Mouse (Mus musculus) left cerebral cortex, adult 2 months (tissue): Measurements from ENCODE around the gene Arl16. TPM values are rescaled to one million over a fixed set of nuclear protein-coding genes. Genes with fewer than 3 reads are reported as not detected.

Source experiments
- DNase-seq, 2 experiments: peaks; one replicate each; pipeline ENCODE4 v3.0.0; 2021 to 2022; ENCODE audit warnings: low spot score in 2 of 2, mixed read lengths in 1 of 2; ENCODE audit errors: extremely low spot score in 1 of 2
- H3K27ac ChIP-seq: fragments of 200-600 bp; 2 replicates; pipeline ENCODE4 v1.8.1; 2022
- H3K4me3 ChIP-seq: fragments of 200-600 bp; 2 replicates; pipeline ENCODE4 v1.8.1; 2022
- CTCF ChIP-seq: fragments of 200-600 bp; IDR thresholded peaks from 2 replicates; pipeline ENCODE4 v1.8.1; 2022; ENCODE audit warnings: antibody characterized with exemption, mild to moderate bottlenecking, moderate library complexity
- intact Hi-C: fragments of 180-260 bp; cut with DNase I; formaldehyde crosslinking; loops from one replicate; pipeline ENCODE4 v1.15.1; 2025
- total RNA-seq, 2 experiments: library from RNA; stranded (reverse); gene quantifications; 2 replicates each; pipeline ENCODE4 v1.2.3; 2021

Arl16 gene
- total RNA-seq, 2 experiments from 2014 or later = 47.9 to 51.9 TPM

- intact Hi-C loops = no loop called here
- DNase-seq = no peak
- TF ChIP-seq CTCF = no peak
- no peak overlapping the region for H3K27ac ChIP-seq
- no peak overlapping the region for H3K4me3 ChIP-seq
Measured at GRCm38 (mm10) chr11:120463536-120463935, 3.9 kb downstream of the Arl16 start.

- intact Hi-C loops = loop anchor here (1.0 kb wide), 1 partner anchor 25 kb away; the partner anchor contains the start of gene Mrpl12
- peak; percentile 11; the same call in 1 of the 2 replicates for TF ChIP-seq CTCF
- peak overlapping the region; percentile 97; the same call in 1 of the 2 replicates for H3K27ac ChIP-seq
- H3K4me3 ChIP-seq = peak overlapping the region; percentile 97
- no peak for DNase-seq
Measured at GRCm38 (mm10) chr11:120458847-120459597, 8.4 kb downstream of the Arl16 start.

GRCm38 (mm10) chr11:120457772-120458751 lies 9.3 kb downstream of the Arl16 start, which contains the start of the genes Oxld1 and Ccdc137:
Oxld1 (minus strand) TSS chr11:120458068.
Ccdc137 (plus strand) TSS chr11:120458115.
- TF ChIP-seq CTCF = no peak
- intact Hi-C loops = loop anchor here (1.0 kb wide), 1 partner anchor 26 kb away; the partner anchor contains the start of gene Mrpl12
- Histone ChIP-seq H3K27ac (peak within 1 kb of the TSS; percentile 97), H3K4me3 (peak within 1 kb of the TSS; percentile 97)
- DNase-seq = peak; percentile 69 to 75

DNA sequence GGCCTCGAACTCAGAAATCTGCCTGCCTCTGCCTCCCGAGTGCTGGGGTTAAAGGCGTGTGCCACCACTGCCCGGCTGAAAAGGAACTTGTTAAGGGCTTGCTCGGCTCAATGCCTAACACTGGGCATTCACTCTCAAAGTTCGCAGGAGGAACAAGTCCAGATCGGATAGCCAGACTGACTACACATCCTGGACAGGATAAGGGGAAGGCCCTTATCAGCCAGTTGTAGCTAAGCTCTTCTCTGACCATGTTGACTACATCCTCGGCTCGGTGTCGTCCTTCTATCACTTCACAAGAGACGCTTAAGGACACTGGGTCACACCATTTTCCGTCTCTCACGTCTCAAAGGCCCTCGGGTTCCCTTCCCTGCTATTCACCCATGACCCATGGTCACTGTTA lies 10.0 kb downstream of the Arl16 start:
- intact Hi-C loops = no loop called here
- H3K27ac ChIP-seq = peak overlapping the region; percentile 97
- no peak for DNase-seq
- no peak for TF ChIP-seq CTCF
- H3K4me3 ChIP-seq = peak overlapping the region; percentile 97

DNA sequence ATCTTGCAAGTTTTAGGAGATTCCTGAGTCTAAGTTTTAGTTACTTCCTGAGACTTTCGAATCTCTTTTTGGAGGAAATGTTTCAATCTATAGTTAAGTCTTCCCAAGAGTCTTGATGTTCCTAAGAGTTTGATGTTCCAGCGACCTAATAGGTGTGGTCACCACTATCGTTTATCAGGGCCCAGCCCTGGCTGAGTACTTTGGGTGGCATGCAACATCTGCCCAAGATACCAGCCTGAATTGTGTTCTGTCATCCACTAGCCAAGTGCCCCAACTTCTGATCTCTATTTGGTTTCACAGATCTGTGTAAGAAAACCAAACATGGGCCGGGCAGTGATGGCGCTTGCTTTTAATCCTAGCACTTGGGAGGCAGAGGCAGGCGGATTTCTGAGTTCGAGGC lies 12.0 kb downstream of the Arl16 start:
- DNase-seq = no peak
- no peak for TF ChIP-seq CTCF
- Histone ChIP-seq H3K27ac (no peak overlapping the region), H3K4me3 (no peak overlapping the region)
- intact Hi-C loops = no loop called here

- H3K4me3 ChIP-seq = no peak overlapping the region
- no peak for DNase-seq
- intact Hi-C loops = no loop called here
- TF ChIP-seq CTCF = no peak
- no peak overlapping the region for H3K27ac ChIP-seq
Measured at GRCm38 (mm10) chr11:120454965-120455364, 12.4 kb downstream of the Arl16 start.

DNA sequence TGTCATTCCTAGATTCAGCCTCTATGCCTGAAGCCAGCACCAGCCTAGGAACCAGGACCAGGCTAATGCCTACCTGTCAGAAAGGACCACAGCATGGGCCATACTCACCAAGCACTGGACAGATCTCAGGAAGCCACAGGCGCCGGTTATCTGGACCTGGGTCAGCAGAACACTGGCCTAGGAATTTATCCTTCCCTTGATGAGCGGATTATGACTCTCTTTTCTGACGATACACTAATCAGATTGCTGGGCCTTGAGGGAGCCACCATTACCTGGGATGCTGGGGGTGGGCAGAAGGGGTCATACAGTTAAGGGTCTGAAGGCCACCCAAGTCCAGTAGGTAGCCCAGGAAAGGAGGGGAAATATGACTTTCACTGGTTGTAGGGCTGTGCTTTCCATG lies 14.1 kb downstream of the Arl16 start, which contains the start of gene Pde6g:
Gene Pde6g (minus strand): TSS at position 195 of the 400 bp plus-strand sequence.
- no peak within 1 kb of the TSS for H3K27ac ChIP-seq

GRCm38 (mm10) chr11:120452246-120452645 lies 15.2 kb downstream of the Arl16 start:
- DNase-seq = no peak
- intact Hi-C loops = no loop called here
- H3K4me3 ChIP-seq = no peak overlapping the region
- no peak overlapping the region for H3K27ac ChIP-seq
- no peak for TF ChIP-seq CTCF

More for the DNA sequence above, 14.1 kb downstream of the Arl16 start, which contains the start of gene Pde6g:
- no peak within 1 kb of the TSS for H3K4me3 ChIP-seq
- DNase-seq = no peak
- intact Hi-C loops = no loop called here
- TF ChIP-seq CTCF = no peak

- intact Hi-C loops = no loop called here
- H3K4me3 ChIP-seq = no peak overlapping the region
Measured at GRCm38 (mm10) chr11:120447179-120447578, 20.2 kb downstream of the Arl16 start.

DNA sequence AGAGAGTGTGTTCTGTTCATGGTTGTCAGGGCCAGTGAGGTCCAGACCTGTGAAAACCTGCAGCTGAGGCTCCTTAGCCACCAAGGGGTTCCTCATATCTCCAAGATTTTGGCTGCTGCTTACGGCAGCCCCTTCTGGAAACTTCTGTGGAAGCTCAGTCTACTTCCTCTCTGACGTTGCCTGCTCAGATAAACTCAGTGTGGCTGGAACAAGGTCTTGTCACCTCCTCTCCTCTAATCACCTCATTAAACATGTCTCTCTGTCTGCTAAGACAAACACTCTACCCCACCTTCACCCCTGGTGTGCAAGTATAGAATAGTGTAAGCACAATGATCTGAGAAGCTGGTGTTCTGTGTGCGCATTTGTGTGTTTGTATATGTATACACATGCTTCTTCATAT lies 21.9 kb downstream of the Arl16 start:
- DNase-seq = no peak
- Histone ChIP-seq H3K4me3 (no peak overlapping the region), H3K27ac (no peak overlapping the region)
- intact Hi-C loops = no loop called here
- TF ChIP-seq CTCF = no peak

More at GRCm38 (mm10) chr11:120447179-120447578, 20.2 kb downstream of the Arl16 start:
- no peak overlapping the region for H3K27ac ChIP-seq
- no peak for TF ChIP-seq CTCF
- no peak for DNase-seq

- intact Hi-C loops = no loop called here
- DNase-seq = no peak
- TF ChIP-seq CTCF = no peak
- H3K27ac ChIP-seq = no peak overlapping the region
- no peak overlapping the region for H3K4me3 ChIP-seq
Measured at GRCm38 (mm10) chr11:120444106-120444505, 23.3 kb downstream of the Arl16 start.

DNA sequence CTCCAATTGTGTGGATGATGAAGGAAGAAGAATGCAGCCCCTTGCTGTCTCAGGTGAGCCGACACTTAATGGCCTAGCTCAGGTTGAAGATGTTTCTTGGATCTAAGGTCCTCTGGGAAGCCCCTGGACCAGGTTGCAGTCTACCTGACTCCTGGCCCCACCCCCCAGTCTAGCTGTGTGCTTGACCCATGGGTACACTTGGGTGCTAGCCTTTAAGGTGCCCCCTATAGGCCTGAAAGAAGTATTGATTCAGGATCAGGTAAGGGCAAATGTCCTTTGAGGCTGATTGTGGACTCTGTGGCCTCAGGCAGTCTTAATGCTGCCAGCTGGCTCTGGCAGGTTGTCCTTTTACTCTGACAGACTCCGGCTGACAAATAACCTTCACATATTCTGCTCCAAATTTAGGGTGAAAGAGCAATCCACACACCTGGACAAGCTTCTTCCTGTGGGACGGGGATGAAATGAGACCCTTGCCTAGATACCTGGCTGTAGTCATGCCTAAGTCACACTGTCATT lies 24.6 kb downstream of the Arl16 start:
- H3K4me3 ChIP-seq = no peak overlapping the region
- intact Hi-C loops = no loop called here
- no peak for DNase-seq
- no peak overlapping the region for H3K27ac ChIP-seq
- no peak; the same call in 1 of the 2 replicates for TF ChIP-seq CTCF
